Mouse (Mus musculus) kidney, adult 2 months (tissue): ENCODE measurements around the gene Gm17349. TPM values are rescaled to one million over a fixed set of nuclear protein-coding genes. Genes with fewer than 3 reads are reported as not detected.
A peak's percentile ranks its signal among the peaks of the same experiment; 100 is the strongest.

Experiments
- DNase-seq: peaks from one replicate; pipeline ENCODE4 v3.0.0; 2021
- H3K27ac ChIP-seq: fragments of 200-500 bp; 2 replicates; pipeline ENCODE4 v1.5.1; 2012; ENCODE audit warnings: low read depth, low read length, control low read depth, inconsistent platforms; ENCODE audit not compliant: insufficient read depth
- H3K27me3 ChIP-seq: fragments of 200-500 bp; replicated peaks from 2 replicates; pipeline ENCODE4 v1.6.1; 2012; ENCODE audit warnings: mild to moderate bottlenecking, moderate library complexity, low read length, inconsistent platforms; ENCODE audit not compliant: control insufficient read depth, insufficient read depth
- H3K36me3 ChIP-seq: fragments of 200-500 bp; 2 replicates; pipeline ENCODE4 v1.6.1; 2012; ENCODE audit warnings: mild to moderate bottlenecking, moderate library complexity, low read length, inconsistent platforms; ENCODE audit not compliant: control insufficient read depth, insufficient read depth
- H3K4me1 ChIP-seq: fragments of 200-500 bp; 2 replicates; pipeline ENCODE4 v1.6.1; 2011; ENCODE audit warnings: low read length; ENCODE audit not compliant: control insufficient read depth, insufficient read depth
- H3K4me3 ChIP-seq: fragments of 200-500 bp; 2 replicates; pipeline ENCODE4 v1.5.1; 2011; ENCODE audit warnings: mild to moderate bottlenecking, low read depth, low read length, control low read depth; ENCODE audit not compliant: insufficient read depth
- CTCF ChIP-seq: fragments of 200-500 bp; conservative IDR thresholded peaks from 2 replicates; pipeline ENCODE4 v1.5.1; 2011; ENCODE audit warnings: low read depth, mild to moderate bottlenecking, control low read depth, low read length, moderate library complexity, mixed read lengths; ENCODE audit not compliant: insufficient read depth, insufficient read length
- POLR2A ChIP-seq: fragments of 200-500 bp; IDR thresholded peaks from one replicate; pipeline ENCODE4 v1.6.1; 2011; ENCODE audit warnings: low read depth, low read length, control low read depth
- WGBS: fragments of 180-500 bp; shearing (Covaris S2); methylation state at CpG from one replicate; pipeline ENCODE4 v1.1.7; 2018; 5-methylcytosine and 5-hydroxymethylcytosine counted together
- polyA plus RNA-seq: library from polyadenylated mRNA; depleted of rRNA; stranded (reverse); fragments of >200 nt; gene quantifications from 2 replicates; pipeline ENCODE4 v1.2.3, GENCODE M21; 2012

Gene Gm17349
- polyA plus RNA-seq, 1 experiment: 0.58 TPM

GRCm38 (mm10) chr15:99713569-99713968 lies 8.3 kb upstream of the Gm17349 start:
- Histone ChIP-seq H3K36me3 (no peaks in the 10 kb centered on the region; the same call in none of the 2 replicates), H3K4me3 (no peak overlapping the region), H3K27ac (no peak overlapping the region), H3K27me3 (no peaks in the 10 kb centered on the region), H3K4me1 (peaks cover 22% of the 10 kb centered on the region)
- no peak for DNase-seq
- WGBS: 67% methylated on average over 3 of the region's 3 CpGs
- no peak for TF ChIP-seq CTCF
- no peak for TF ChIP-seq POLR2A

- no peak for TF ChIP-seq CTCF
- no peak for TF ChIP-seq POLR2A
- H3K4me3 ChIP-seq: no peak overlapping the region
- H3K4me1 ChIP-seq: peaks cover 19% of the 10 kb centered on the region
- no peak for DNase-seq
- H3K36me3 ChIP-seq: no peaks in the 10 kb centered on the region; the same call in none of the 2 replicates
- H3K27me3 ChIP-seq: no peaks in the 10 kb centered on the region
- H3K27ac ChIP-seq: no peak overlapping the region
- WGBS: 57% methylated on average over 13 of the region's 13 CpGs
Observed at GRCm38 (mm10) chr15:99712666-99713559, 7.6 kb upstream of the Gm17349 start.

- TF ChIP-seq POLR2A (no peak), CTCF (no peak)
- H3K27me3 ChIP-seq: no peaks in the 10 kb centered on the region
- WGBS: 45% methylated on average over 3 of the region's 3 CpGs
- no peak for DNase-seq
- no peak overlapping the region for H3K27ac ChIP-seq
- peaks cover 15% of the 10 kb centered on the region; the same call in 1 of the 2 replicates for H3K4me1 ChIP-seq
- H3K36me3 ChIP-seq: peaks cover 3% of the 10 kb centered on the region
- no peak overlapping the region for H3K4me3 ChIP-seq
Observed at GRCm38 (mm10) chr15:99711491-99711890, 6.2 kb upstream of the Gm17349 start.

GRCm38 (mm10) chr15:99710221-99711190 lies 5.2 kb upstream of the Gm17349 start:
- peaks cover 6% of the 10 kb centered on the region; the same call in 1 of the 2 replicates for H3K4me1 ChIP-seq
- no peak overlapping the region for H3K4me3 ChIP-seq
- DNase-seq: no peak
- WGBS: 75% methylated on average over 10 of the region's 10 CpGs
- no peaks in the 10 kb centered on the region for H3K27me3 ChIP-seq
- H3K27ac ChIP-seq: no peak overlapping the region
- TF ChIP-seq POLR2A: no peak
- no peak for TF ChIP-seq CTCF
- H3K36me3 ChIP-seq: peaks cover 3% of the 10 kb centered on the region

- 95% methylated on average over 13 of the region's 13 CpGs for WGBS
- TF ChIP-seq CTCF (no peak), POLR2A (no peak)
- H3K36me3 ChIP-seq: peaks cover 3% of the 10 kb centered on the region
- H3K27ac ChIP-seq: no peak overlapping the region
- DNase-seq: no peak
- H3K4me3 ChIP-seq: no peak overlapping the region
- H3K27me3 ChIP-seq: no peaks in the 10 kb centered on the region
- H3K4me1 ChIP-seq: peaks cover 16% of the 10 kb centered on the region
Observed at GRCm38 (mm10) chr15:99708176-99708575, 2.9 kb upstream of the Gm17349 start.

GRCm38 (mm10) chr15:99704881-99705280 lies 409 bp downstream of the Gm17349 start:
- Histone ChIP-seq H3K4me1 (peaks cover 29% of the 10 kb centered on the region), H3K27ac (no peak overlapping the region), H3K27me3 (no peaks in the 10 kb centered on the region), H3K36me3 (peaks cover 3% of the 10 kb centered on the region), H3K4me3 (no peak overlapping the region)
- TF ChIP-seq CTCF (no peak), POLR2A (no peak)
- 50% methylated on average over 7 of the region's 7 CpGs for WGBS
- no peak for DNase-seq

- 34% methylated on average over 23 of the region's 23 CpGs for WGBS
- peaks cover 3% of the 10 kb centered on the region for H3K36me3 ChIP-seq
- no peaks in the 10 kb centered on the region for H3K27me3 ChIP-seq
- TF ChIP-seq CTCF: no peak
- TF ChIP-seq POLR2A: no peak
- DNase-seq: peak; percentile 89
- peaks cover 29% of the 10 kb centered on the region for H3K4me1 ChIP-seq
- peak overlapping the region; percentile 51; the same call in 1 of the 2 replicates for H3K27ac ChIP-seq
- no peak overlapping the region for H3K4me3 ChIP-seq
Observed at GRCm38 (mm10) chr15:99704041-99704681, 1.1 kb downstream of the Gm17349 start.
